Mouse (Mus musculus) kidney, adult 9 months (tissue): ENCODE data around the gene Wdr60.

Experiments
- DNase-seq: peaks from one replicate; pipeline ENCODE4 v3.0.0; 2022

Gene Wdr60

DNA sequence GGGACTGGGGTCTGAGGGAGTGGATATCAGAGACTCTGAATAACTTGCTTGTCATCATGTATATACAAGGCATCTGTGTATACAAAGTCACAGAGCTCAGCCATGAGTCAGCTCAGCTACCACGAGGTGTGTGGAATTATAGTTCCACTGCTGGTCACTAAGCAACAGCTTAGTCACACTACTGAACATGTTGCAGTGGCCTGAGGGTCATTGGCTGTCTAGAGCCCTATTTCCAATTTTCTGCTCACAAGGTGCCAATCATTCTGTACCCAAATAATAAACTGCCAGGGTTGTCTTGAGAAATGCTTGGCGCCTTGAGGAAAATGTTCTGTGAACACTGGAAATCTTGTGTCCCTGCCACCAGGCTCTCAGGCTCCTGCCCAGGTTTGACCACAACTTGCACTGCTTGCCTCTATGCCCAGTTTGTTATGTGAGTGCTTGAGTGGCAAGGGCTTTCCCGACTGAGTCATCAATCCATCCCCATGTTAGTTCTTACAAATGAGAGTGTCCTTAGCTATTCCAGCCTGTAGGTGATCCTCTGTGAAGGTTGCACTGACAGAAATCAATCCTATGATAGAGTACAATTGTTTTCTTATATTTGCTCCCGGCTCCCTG, 81.3 kb downstream of the Wdr60 start:
- no peak for DNase-seq

DNA sequence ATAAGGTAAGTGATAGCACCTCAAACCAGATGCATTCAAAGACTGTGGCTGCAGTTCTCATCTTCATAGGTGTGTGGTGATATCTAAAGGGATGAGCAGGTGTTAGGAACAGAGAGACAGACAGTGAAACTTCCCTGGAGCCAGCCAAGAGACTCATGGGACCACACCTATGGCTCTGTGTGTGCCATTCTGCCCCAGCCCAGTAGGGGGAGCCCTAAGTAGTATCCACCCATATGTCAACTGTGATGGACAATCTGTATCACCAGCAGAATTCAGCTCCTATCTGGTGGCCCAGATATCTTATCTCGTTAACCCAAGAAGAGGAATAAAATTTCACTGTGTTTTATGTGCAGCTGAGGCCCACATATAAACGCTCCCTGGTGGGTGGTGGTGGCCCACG, 85.9 kb downstream of the Wdr60 start:
- peak; percentile 21 for DNase-seq

DNA sequence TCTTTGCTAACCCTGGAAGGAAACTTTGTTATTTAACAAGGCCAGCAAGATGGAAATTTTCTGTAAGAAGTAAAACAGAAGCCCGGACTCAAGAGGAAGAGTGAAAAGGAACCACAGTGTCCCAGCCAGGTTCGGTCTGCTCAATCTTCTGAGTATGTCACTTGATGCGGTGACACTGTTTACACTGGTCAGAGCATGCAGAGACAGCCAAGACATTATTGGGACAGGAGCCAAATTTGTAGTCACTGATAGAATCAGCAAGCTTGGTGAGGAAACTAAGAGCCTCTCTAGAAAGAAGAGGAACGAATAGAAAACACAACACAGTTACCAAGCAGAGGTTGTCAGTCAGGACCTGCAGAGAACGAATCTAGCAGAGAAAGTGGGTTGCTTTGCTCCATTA, 93.2 kb downstream of the Wdr60 start:
- DNase-seq = no peak

DNA sequence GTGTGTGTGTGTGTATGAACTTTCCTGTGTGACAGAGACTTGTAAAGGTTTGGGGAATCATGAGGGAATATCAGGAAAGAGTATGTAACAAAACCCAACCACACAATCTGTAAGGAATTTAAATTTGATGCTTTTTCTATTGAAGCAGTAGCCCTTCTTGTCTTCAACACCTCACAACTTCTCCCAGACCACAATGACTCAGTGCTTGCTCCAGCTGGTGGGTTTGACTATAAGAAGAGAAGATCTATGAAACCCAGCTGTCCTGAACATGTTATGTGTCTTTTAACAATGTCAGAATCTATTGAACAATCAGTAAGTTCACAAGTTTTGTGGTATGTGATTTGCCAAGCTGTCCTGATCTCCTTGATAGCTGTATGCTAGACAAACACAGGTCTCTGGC, 97.5 kb downstream of the Wdr60 start:
- DNase-seq = no peak

DNA sequence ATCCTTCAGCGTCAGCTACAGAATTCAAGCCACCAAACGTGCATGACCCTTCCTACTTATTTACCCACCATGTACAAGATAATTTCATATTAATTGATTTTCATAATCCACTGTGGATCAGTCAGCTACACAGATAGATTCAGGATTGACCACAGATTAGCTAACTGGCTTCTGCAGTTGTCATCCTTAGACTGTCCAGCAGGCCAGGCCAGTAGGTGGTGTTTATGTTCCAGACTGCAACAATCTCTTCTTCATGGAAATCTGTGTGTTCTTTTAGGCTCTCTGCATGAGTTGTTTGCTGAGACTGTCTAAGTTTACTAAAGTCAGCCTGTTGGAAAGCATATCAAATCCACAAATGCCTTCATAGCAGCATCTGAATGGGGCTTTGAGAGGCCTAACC, 103.1 kb downstream of the Wdr60 start:
- DNase-seq = no peak

DNA sequence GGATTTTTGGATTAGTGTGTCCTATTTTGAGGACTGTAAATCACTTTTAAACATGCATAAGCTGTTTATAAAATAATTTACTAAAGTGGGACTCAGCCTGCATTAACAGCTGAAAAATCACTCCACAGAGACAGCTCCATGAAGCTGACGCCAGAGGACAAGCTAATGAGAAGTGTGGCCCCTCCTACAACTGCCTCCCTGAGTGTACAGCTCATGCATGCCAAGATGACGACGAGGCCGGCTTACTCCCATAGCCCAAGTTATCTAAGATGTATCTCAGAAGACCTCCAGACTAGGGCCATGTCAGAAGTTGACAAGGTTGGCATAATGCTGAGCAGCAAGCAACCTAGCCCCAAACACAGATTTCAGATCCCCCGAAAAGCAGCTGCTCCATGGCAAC, 103.6 kb downstream of the Wdr60 start:
- DNase-seq = no peak

DNA sequence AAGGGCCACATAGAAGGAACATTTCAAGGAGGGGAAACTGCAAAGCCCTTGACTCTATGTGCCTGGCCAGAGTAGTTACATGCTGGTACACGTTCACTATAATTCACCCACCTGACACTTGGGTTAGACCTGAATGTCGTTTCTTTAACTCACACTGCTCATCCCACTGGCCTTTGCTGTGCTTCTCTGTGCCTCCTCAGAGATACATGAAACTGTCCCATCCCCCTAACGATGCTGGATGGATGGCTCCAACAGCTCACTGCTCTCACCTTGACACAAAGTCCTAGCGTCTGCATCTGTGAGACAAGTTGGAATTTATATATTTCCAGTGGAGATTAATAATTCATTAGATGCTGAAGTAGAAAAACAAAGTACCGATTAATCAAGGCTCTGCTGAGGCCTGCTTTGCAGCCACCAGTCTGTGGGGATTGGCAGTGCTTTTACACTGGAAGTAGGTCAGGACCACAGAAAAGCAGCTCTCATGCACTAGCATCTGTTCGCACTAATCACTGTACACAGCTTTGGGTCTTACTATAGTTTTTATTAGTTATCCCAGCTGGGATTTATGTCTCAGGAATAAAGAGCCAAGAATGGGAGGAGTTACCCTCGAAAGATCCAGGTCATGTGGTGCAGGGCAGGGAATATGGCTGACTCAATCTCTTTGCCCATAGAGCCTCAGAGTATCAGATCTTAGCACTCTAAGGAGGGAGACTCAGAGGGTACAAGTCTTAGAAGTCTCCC, 105.9 kb downstream of the Wdr60 start:
- DNase-seq = no peak
